Mouse (Mus musculus) hindbrain, embryonic 11.5 days (tissue): ENCODE measurements around the gene Stxbp1. TPM values are rescaled to one million over a fixed set of nuclear protein-coding genes. Genes with fewer than 3 reads are reported as not detected.
"Not testable (repeated sequence)": the region's sequence is repeated elsewhere in the genome, so short reads cannot be mapped to it uniquely, and the experiment has no call there.

Experiments used
- ATAC-seq: fragments of 200-750 bp; cut with Nextera tagmentation; 2 replicates; pipeline ENCODE4 v1.8.0; 2017; ENCODE audit warnings: mild to moderate bottlenecking, moderate TSS enrichment, moderate library complexity; ENCODE audit not compliant: low FRiP score
- DNase-seq: peaks from one replicate; pipeline ENCODE4 v3.0.0-alpha.2; 2015; ENCODE audit warnings: low spot score
- H3K27ac ChIP-seq: fragments of 300-500 bp; sonication (generic); 2 replicates; pipeline ENCODE4 v1.5.1; 2014; ENCODE audit warnings: mild to moderate bottlenecking, low read depth, low read length
- H3K27me3 ChIP-seq: fragments of 300-500 bp; sonication (generic); 2 replicates; pipeline ENCODE4 v1.6.1; 2014; ENCODE audit warnings: mild to moderate bottlenecking, low read length, moderate library complexity, mixed read lengths; ENCODE audit not compliant: control insufficient read depth, insufficient read depth
- H3K36me3 ChIP-seq: fragments of 300-500 bp; sonication (generic); 2 replicates; pipeline ENCODE4 v1.6.1; 2014; ENCODE audit warnings: mild to moderate bottlenecking, low read length, moderate library complexity, mixed read lengths; ENCODE audit not compliant: control insufficient read depth, insufficient read depth
- H3K4me1 ChIP-seq: fragments of 300-500 bp; sonication (generic); replicated peaks from 2 replicates; pipeline ENCODE4 v1.6.1; 2014; ENCODE audit warnings: low read length, mixed read lengths; ENCODE audit not compliant: control insufficient read depth, insufficient read depth
- H3K4me2 ChIP-seq: fragments of 300-500 bp; sonication (generic); replicated peaks from 2 replicates; pipeline ENCODE4 v1.6.1; 2014; ENCODE audit warnings: mild to moderate bottlenecking, low read depth, low read length
- H3K4me3 ChIP-seq: fragments of 300-500 bp; sonication (generic); 2 replicates; pipeline ENCODE4 v1.5.1; 2014; ENCODE audit warnings: low read depth, low read length
- H3K9ac ChIP-seq: fragments of 300-500 bp; sonication (generic); 2 replicates; pipeline ENCODE4 v1.6.1; 2014; ENCODE audit warnings: low read depth, low read length
- H3K9me3 ChIP-seq: fragments of 300-500 bp; sonication (generic); 2 replicates; pipeline ENCODE4 v1.6.1; 2016; ENCODE audit warnings: low read length; ENCODE audit not compliant: control insufficient read depth
- WGBS: fragments of 180-500 bp; shearing (Covaris S2); extraction: QIAGEN DNeasy Blood & Tissue Kit; methylation state at CpG from one replicate; pipeline ENCODE4 v1.1.7; 2014; 5-methylcytosine and 5-hydroxymethylcytosine counted together
- polyA plus RNA-seq: library from polyadenylated mRNA; unstranded; fragments of >200 nt; fragmentation: Nextera tagmentation; extraction: Ambion mirVana; gene quantifications from 2 replicates; pipeline ENCODE4 v1.2.1, GENCODE M21; 2014

The Stxbp1 gene
- polyA plus RNA-seq, 1 experiment from 2014 or later = 64.7 TPM

DNA sequence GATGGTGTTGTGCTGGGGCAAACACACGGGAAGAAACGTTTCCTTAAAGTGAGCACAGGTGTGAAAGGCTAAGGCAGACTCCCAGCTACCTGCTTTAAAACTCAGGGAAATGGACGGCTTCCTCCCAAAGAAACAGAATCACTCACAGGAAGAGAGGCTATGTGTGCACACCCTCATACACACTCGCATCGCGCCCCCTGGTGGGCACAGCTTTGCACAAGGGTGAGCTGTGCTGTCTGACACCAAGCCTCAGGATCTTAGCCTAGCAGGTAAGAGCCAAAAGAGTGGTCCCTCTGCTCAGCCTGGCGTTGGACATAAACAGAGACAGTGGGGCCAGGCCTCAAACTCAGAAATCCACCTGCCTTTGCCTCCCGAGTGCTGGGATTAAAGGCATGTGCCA is 7.2 kb upstream of the Stxbp1 start:
- Histone ChIP-seq H3K9ac (no peak overlapping the region), H3K4me2 (no peak overlapping the region), H3K9me3 (no peaks in the 10 kb centered on the region), H3K4me3 (no peak overlapping the region), H3K27me3 (peaks cover 8% of the 10 kb centered on the region), H3K4me1 (0 out of 2 replicates have a peak, but pooled peaks cover 4% of the 10 kb centered on the region), H3K36me3 (no peaks in the 10 kb centered on the region), H3K27ac (no peak overlapping the region)
- peak; percentile 97 for DNase-seq
- ATAC-seq = 0 out of 2 replicates have a peak, but pooled peaks have one; percentile 53
- 7% methylated on average over 8 of the region's 8 CpGs for WGBS

DNA sequence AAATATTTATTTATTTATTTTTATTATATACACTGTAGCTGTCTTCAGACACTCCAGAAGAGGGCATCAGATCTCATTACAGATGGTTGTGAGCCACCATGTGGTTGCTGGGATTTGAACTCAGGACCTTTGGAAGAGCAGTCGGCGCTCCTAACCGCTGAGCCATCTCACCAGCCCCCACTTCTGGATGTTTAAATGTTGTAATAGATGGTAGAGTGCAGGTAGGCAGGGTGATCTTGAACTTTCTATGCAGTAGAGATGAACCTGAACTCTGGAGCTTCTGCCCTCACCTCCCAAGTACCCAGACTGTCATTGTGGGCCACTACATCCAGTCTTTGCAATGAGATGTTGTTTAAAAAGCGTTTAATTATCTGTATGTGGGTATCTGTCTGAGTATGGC is 6.7 kb upstream of the Stxbp1 start:
- not testable (repeated sequence) for H3K27ac ChIP-seq, DNase-seq, H3K4me1 ChIP-seq, H3K36me3 ChIP-seq, H3K4me3 ChIP-seq, H3K9me3 ChIP-seq, H3K27me3 ChIP-seq, H3K4me2 ChIP-seq, H3K9ac ChIP-seq, ATAC-seq
- WGBS = 72% methylated on average over 4 of the region's 4 CpGs

DNA sequence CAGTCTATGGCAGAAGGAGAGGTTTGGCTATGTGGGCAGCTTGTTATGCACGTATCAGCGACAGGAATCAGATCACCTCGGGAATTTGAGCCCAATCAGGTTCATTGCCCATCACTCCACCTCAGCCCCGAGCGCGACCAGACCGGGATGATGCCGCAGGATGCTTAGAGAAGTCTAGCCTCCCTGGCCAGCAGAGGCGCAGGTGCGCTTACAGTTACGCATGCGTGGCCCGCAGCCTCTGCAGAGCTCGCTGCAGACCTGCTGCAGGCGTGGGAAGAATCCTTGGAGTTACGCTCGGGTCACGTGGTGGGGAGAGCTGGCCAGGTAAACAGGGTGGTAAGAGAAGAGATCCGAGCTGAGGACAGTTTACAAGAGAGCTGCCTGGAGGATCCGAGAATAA is 5.1 kb upstream of the Stxbp1 start:
- H3K9ac ChIP-seq = no peak overlapping the region
- no peak overlapping the region; the same call in 1 of the 2 replicates for H3K4me2 ChIP-seq
- DNase-seq (peak; percentile 62), ATAC-seq (no peak)
- WGBS = 4% methylated on average over 20 of the region's 20 CpGs
- no peak overlapping the region for H3K27ac ChIP-seq
- no peaks in the 10 kb centered on the region for H3K9me3 ChIP-seq
- peaks cover 8% of the 10 kb centered on the region for H3K27me3 ChIP-seq
- 0 out of 2 replicates have a peak, but pooled peaks cover 4% of the 10 kb centered on the region for H3K4me1 ChIP-seq
- no peak overlapping the region for H3K4me3 ChIP-seq
- H3K36me3 ChIP-seq = no peaks in the 10 kb centered on the region

DNA sequence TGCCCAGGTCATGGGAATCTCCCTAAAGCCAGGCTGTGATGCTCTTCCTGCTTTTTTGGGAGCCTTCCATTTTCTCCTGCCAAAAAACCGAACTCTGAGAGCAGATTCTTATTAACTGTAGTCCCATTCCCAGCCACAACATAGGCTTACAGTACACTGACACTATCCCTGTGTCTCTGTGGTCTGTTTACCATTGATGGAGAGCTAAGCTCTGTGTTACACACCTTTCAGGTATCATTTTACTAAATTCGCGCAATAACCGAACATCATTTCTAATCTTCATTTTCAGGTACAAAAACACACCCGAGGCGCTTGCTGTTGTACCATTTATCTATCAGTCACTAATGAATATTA is 400 bp upstream of the Stxbp1 start:
- Histone ChIP-seq H3K36me3 (no peaks in the 10 kb centered on the region), H3K27me3 (peaks cover 5% of the 10 kb centered on the region), H3K27ac (no peak overlapping the region), H3K9me3 (no peaks in the 10 kb centered on the region), H3K9ac (no peak overlapping the region), H3K4me3 (no peak overlapping the region), H3K4me1 (0 out of 2 replicates have a peak, but pooled peaks cover 4% of the 10 kb centered on the region), H3K4me2 (0 out of 2 replicates have a peak overlapping the region, but pooled peaks have one; percentile 2)
- ATAC-seq (peak; percentile 66), DNase-seq (no peak)
- 48% methylated on average over 6 of the region's 6 CpGs for WGBS

DNA sequence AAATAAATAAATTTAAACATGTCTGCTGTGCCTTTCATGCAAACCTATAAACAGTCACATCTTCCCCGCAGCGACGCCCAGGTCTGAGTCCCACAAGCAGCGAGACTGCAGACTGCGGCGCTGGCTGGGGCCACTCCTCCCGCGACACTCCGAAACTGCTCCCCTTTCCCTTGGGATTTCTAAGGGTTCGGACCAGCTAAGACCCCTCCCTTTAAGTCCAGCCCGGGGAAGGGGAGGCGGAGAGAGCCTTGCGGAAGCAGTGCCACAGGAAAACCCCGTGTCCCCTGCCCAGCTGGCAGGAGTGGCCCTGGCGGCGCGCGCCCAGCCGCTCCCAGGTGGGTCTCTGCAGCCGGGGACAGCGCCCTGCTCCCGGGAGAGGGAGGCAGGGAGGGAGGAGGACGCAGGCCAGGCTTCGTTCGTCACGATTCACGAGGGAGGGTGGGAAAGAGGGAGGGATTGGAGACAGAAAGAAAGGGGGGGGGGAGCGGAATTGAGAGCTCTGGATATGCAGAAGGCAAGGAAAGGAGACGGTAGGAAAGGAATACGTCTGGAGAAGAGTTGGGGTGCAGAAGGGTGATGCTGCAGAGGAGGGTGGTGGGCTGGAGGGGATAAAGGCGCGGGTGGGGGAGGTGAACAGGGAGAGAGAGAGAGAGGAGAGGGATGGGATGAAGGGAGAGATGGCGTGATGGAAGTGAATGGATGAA is 792 bp downstream of the Stxbp1 start:
- Histone ChIP-seq H3K27me3 (no peaks in the 10 kb centered on the region), H3K9ac (peak overlapping the region; percentile 72), H3K4me3 (peak overlapping the region; percentile 74), H3K27ac (peak overlapping the region; percentile 72), H3K4me2 (peak overlapping the region; percentile 87), H3K9me3 (no peaks in the 10 kb centered on the region), H3K4me1 (no peaks in the 10 kb centered on the region), H3K36me3 (no peaks in the 10 kb centered on the region)
- peak; percentile 72 for DNase-seq
- peak; percentile 50 for ATAC-seq
- under 1% methylated on average over 33 of the region's 33 CpGs for WGBS

DNA sequence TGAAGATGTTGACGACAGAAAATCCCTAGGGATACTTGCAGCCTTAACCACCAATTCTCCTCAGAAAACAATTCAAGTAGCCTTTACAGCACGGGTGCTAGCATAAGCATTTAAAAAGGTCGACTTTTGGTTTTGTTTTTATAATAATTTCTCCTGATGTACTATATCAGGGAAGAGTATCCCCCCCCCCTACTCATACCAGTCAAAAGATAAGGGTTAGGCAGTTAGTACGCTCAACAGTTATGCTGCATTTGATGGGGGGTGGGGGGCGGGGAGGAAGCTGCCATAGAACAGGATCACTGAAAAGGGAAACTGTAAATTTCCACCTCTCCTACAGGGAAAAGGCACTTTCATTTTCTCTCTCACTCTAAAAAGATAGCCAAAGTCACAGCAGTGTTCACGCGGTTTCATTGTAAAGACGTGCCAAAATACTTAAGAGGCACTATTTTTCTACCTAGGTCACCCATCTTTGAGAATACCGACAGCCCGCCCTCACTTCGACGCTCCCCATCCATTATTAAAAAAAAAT is 1.4 kb downstream of the Stxbp1 start:
- Histone ChIP-seq H3K4me1 (no peaks in the 10 kb centered on the region), H3K9ac (peak overlapping the region; percentile 72; the same call in 1 of the 2 replicates), H3K4me3 (peak overlapping the region; percentile 74), H3K9me3 (no peaks in the 10 kb centered on the region), H3K4me2 (peak overlapping the region; percentile 87), H3K27me3 (no peaks in the 10 kb centered on the region), H3K36me3 (no peaks in the 10 kb centered on the region), H3K27ac (no peak overlapping the region)
- no peak for DNase-seq
- no peak for ATAC-seq
- WGBS = 4% methylated on average over 12 of the region's 12 CpGs

DNA sequence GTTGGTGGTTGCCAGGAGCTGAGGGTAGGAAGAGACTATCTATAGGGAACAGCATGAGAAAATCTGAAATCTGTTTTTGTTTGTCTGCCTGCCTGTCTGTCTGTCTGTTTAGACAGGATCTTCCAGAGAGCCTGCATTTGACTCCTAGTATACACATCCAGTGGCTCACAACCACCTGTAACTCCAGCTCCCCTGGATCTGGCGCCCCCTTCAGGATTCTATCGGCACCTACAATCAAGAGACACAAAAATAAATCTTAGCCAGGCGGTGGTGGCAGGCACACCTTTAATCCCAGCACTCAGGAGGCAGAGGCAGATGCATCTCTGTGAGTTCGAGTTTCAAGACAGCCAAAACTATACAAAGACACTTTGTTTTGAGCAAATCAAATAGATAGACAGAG is 4.5 kb downstream of the Stxbp1 start:
- Histone ChIP-seq H3K9ac (no peak overlapping the region), H3K4me2 (no peak overlapping the region), H3K4me3 (no peak overlapping the region), H3K27me3 (no peaks in the 10 kb centered on the region), H3K9me3 (no peaks in the 10 kb centered on the region), H3K27ac (no peak overlapping the region), H3K36me3 (no peaks in the 10 kb centered on the region), H3K4me1 (no peaks in the 10 kb centered on the region)
- WGBS = 49% methylated on average over 4 of the region's 4 CpGs
- no peak for ATAC-seq
- DNase-seq = no peak

DNA sequence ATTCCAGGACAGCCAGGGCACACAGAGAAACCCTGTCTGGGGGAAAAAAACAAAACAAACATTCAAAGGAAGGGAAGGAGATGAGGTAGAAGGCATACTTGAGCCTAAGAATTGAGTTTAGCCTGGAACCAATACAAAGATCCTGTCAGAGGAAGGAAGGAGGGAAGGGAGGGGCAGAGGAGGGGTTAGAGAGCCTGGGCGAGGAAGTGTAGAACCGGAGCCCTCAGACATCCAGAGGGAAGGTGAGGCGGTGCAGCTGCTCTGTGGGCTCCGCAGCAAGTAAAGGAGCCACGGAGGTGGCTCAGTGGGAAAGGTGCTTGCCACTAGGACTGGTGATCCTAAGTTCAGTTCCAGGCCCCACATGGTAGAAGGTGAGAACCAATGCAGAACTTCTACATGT is 5.9 kb downstream of the Stxbp1 start:
- H3K4me3 ChIP-seq = no peak overlapping the region
- no peaks in the 10 kb centered on the region for H3K36me3 ChIP-seq
- no peak overlapping the region for H3K4me2 ChIP-seq
- DNase-seq (no peak), ATAC-seq (no peak)
- H3K27ac ChIP-seq = no peak overlapping the region
- no peak overlapping the region for H3K9ac ChIP-seq
- 72% methylated on average over 5 of the region's 5 CpGs for WGBS
- H3K4me1 ChIP-seq = peaks cover 2% of the 10 kb centered on the region; the same call in 1 of the 2 replicates
- H3K9me3 ChIP-seq = no peaks in the 10 kb centered on the region
- H3K27me3 ChIP-seq = no peaks in the 10 kb centered on the region

DNA sequence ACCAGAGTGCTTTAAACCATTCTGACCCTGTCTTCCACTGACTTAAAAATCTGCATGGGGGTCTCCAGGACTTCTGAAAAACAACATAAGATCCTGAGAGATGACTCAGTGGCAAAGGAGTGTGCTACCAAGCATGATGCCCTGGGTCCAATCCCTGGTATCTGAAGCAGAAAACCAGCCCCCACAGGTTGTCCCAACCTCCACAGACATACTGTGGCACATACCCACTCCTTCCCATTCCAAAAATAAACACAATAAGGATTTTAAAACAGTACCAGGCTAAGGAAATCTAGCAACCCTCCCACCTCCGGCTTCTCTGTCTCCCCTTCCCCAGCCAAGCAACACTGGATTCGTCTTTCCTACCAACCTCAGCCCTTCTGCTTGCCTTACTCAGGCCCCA is 7.8 kb downstream of the Stxbp1 start:
- DNase-seq = no peak
- Histone ChIP-seq H3K27ac (no peak overlapping the region), H3K4me1 (peaks cover 2% of the 10 kb centered on the region; the same call in 1 of the 2 replicates), H3K36me3 (no peaks in the 10 kb centered on the region), H3K4me3 (no peak overlapping the region), H3K9me3 (no peaks in the 10 kb centered on the region), H3K4me2 (no peak overlapping the region), H3K9ac (no peak overlapping the region), H3K27me3 (no peaks in the 10 kb centered on the region)
- WGBS = 72% methylated on average over 2 of the region's 2 CpGs
- no peak for ATAC-seq
